Mouse (Mus musculus) 3134 (cell line): ENCODE results near the gene Aldh4a1.

Experiments used
- DNase-seq: peaks from one replicate; pipeline ENCODE4 v3.0.0-alpha.2; 2011; ENCODE audit warnings: low spot score; ENCODE audit not compliant: insufficient read length; ENCODE audit errors: extremely low read depth

Gene Aldh4a1

DNA sequence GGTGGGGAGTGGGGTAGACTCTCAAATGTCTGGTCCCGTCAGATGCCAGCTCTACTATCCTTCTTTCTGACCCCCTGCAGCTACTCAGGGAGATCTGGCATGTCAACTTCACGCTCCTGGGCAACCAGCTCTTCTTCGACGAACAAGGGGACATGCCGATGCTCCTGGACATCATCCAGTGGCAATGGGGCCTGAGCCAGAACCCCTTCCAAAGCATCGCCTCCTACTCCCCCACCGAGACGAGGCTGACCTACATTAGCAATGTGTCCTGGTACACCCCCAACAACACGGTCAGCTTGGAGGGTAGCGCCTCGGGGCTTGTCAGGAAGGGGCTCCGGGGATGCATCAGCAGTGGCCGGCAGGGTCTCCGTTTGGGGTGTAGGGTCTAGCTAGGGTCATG is 39.2 kb downstream of the Aldh4a1 start:
- DNase-seq = no peak

DNA sequence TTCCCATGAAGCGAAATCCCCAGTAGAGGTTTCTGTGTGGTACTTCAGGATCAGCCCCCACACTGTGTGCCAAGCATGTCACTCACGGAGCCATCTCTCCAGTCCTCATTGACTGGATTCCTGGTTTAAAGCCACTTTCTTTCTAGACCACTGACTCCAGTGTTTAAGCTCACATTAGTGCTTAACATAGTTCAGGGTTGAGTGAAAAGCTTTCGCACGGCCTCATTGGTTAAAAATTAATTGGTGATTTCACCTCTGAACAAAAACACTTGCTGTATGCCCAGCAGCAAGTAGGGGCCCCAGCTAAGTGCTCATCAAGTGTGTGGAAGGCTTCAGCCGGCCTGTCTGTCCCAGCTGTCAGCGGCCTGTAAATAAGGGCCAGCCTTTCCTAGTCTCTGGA is 45.0 kb downstream of the Aldh4a1 start:
- no peak for DNase-seq

DNA sequence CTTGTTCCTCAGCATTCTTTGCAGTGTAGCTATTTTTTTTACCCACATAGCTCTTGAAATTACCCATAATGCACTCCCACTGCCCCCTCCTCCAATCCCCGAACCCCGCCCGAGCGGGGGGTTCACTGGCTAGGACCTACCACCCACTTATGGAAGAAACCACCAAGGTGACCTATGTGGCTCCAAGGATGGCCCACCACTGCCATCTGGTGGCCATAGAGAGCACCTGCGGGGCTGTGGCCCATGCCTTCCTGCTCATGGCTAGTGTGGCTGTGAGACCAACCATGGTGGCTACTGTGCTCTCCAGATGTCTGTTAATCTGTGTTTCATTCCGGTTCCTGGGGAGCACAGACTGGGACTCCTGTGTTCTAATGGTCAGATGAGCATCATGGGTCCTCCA is 47.2 kb downstream of the Aldh4a1 start:
- DNase-seq = peak; percentile 23

DNA sequence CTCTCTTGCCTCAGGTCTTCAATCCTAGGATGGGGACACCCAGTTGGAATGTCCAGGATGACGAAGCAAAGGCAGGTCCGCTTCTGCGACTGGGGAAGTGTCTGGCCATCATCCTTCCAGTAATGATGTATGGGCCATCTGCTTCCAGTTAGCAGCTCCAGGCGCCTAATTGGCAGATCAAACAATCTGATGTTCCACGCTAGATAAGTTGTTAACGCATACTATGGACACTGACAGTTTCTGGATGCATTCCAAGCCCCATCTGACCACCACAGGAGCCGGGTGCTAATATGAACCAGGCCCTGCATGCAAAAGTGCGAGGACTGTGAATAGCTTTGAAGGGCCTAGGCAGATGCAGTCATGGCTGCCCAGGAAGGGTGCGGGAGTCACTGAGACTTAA is 53.0 kb downstream of the Aldh4a1 start:
- no peak for DNase-seq

DNA sequence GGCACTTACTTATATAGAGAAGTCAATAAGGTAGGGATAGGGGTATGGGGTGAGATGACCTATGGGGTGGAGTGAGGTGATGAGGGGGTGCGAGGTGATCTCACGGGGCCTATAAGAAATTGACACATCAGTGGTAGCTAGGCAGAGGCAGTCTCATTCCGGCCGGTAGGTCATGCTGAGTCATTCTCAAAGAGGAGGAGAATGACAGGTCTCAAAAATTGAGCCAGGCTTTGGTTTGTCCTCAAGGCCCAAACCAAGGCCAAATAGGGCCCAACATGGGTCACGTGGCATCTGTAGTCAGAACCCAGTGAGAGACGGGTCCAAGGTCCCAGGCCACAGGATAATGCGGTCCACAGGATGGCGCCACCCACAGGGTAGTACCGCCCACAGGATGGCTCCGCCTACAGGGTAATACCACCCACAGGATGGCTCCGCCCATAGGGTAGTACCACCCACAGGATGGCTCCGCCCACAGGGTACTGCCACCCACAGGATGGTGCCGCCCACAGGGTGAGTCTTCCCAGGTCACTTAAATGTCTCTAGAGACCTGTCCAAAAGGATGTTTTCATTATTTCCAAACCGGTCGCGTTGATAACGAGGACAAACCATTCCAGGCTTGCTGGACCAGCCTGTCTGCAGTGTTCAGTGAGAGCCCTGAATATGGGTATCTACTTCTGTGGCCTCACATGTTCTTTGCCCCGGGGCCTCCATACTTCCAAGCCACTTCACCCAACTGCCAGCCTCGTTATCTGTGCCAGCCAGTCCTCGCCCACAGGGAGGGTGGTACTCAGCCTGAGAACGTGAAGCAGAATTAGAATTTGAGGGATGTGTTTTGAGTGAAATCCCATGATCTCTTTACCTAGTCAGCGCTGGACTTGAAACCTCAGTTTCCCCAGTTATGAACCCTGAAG is 61.3 kb downstream of the Aldh4a1 start:
- peak; percentile 30 for DNase-seq

DNA sequence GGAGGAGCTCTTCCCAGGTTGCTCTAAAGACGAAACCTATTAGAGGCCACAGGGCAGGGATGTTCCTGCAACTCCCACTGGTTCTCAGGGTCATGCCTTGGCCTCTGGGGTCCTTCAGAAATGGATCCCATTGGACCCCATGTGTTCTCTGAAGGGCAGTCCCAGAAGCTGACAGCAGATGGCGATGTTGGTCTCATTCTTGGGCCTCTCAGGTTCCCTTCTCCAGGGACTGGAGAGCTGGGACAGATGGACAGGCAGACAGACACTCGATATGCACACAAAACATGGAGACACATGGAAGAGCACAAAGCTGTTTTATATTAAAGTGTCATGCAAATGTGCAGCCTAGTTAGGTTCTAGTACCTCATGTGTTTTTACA is 62.0 kb downstream of the Aldh4a1 start:
- no peak for DNase-seq

DNA sequence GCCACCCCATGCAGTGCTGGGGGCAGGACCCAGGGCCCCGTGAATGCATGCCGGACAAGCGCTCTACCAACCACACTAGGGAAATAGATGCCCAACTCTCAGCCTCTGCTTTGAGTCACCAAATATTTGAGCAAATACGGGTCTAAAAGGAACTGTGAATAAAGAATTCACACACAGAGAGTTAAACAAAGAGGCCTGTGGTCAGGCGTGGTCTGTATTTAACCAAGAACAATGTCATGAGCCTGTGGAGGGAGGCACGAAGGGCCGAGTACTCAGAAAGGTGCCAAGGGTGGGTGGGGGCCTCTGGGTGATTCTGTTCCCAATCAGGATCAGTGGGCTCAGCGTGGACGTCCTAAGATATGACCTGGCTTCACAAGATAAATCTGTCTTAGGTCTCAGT is 65.4 kb downstream of the Aldh4a1 start:
- DNase-seq = peak; percentile 40

DNA sequence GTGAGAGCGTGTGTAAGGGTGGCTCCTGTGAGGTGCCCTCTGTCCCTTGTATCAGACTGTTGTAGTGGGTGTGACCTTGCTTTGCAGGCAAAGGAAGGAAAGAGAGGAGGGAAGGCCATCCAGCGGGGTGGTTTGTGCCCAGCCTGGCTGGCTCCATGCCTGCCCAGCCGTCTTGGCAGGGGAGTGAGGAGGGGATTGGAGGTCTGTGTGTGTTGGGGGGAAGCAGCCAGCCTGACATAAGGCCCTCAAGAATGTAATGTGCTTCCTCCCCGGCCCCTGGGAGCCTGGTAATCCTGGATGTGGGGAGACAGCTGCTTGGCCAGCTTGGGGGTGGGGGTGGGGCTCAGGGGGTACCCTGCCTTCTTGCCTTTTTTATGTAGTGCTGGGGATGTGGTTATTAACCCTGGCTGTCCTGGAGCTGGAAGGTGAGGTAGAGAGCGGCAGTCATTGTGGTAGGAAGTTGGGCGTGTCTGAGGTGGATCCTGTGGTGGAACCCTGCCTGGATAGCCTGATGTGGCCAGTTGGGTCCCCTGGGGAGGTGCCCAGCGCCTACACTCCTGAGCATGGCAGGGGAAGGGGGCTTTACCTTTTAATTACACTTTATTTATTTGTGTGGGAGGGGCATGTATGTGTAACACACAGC is 67.1 kb downstream of the Aldh4a1 start:
- DNase-seq = peak; percentile 70

DNA sequence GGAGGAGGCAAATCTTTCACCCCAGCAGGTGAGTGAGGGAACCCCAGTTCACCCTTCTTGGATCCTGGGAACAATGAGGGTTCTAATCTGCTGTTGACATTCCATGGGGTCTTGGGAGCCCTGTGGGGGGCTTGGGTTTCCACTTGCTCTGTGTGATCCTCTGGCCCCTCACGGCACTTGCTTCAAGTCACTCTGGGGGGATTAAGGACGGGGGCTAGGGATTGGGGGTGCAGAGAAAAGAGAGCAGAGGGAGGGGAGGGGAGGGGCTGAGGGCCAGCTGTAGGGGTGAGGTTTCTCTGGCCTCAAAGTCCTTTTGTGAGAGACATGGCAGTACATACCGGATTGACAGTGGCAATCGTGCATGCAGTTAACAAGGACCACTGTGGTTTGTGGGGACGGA is 70.6 kb downstream of the Aldh4a1 start:
- no peak for DNase-seq

DNA sequence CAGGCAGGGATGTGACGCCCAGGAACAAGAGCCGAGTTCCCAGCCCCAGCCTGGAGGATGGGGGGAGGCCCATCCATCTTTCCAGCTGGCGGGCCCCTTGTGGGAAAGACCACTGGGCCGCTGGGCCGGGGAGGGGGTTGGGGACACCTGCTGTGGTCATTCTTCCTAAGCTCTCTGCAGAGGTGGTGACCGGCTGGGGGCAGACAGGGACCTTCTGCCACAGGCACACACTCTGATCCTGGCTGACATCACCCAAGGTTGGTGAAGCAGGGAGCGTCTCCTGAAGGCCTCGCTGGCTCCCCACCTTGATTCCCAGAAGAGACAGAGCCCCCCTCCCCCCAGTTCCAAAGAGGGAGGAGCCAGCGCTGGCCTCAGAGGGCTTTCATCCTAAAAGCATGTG is 75.1 kb downstream of the Aldh4a1 start:
- no peak for DNase-seq

DNA sequence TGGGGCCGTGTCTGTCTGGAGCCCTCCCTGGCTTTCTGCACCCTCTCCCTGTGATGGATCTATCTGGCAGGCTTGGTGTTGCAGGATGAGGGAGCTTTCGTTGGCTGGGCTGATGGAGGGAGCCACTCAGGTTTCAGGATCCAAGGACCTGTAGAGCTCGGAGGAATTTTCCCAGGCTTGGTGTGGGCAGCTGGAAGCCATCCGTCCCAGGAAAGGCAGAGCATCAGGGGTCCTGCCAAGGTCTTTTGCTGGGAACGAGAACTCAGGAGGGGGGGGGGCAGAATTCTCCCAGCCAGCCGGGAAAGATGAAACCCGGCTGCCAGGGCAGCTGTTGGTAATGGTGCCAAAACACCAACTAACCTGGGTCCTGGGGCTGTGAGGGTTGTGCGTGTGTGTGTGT is 75.9 kb downstream of the Aldh4a1 start:
- DNase-seq = no peak
